Mouse (Mus musculus) bone marrow, adult 2 months (tissue): Measurements from ENCODE around the gene Il34.

Experiments
- CTCF ChIP-seq: fragments of 200-500 bp; IDR thresholded peaks from 2 replicates; pipeline ENCODE4 v1.5.1; 2011; ENCODE audit warnings: low read length, control low read depth; ENCODE audit not compliant: control insufficient read depth, insufficient read depth
- POLR2A ChIP-seq: fragments of 200-500 bp; IDR thresholded peaks from 2 replicates; pipeline ENCODE4 v1.6.1; 2011; ENCODE audit warnings: low read depth, mild to moderate bottlenecking, control low read depth, low read length, borderline replicate concordance; ENCODE audit not compliant: control insufficient read depth

DNA sequence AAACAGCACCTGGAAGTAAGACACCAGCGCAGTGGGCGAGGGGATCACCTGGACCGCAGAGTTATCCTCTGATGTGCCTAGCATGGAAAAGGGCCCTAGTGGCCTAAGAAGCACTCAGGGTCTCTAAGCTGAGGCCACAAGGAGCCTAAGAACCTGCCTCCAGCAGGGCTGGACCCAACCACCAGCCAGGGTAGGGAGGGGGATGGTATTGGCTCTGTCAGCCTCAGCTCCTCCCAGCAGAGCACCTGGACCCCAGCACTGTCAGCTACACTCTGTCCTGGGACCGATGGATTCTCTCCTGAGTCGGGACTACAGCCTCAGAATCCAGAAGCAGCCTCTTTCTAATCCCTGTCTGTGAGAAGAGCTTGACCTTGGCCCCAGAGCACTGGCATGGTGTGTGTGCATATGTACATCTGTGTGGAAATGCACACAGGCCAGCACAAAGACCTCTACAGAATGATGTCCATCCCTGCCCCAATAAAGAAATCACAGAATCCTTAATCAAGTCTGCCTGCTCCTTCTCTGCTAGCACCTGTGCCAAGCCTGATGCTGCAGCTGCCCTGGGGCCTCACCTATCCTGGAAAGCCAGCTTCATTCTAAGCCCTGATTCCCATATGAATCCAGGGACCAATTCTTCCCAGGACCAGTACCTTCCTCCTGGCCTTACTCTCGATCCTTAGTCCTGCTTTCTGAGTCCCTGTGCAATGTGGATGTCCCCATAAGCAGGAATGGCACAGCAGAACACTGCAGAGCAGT lies 85.6 kb downstream of the Il34 start:
- no peak for TF ChIP-seq CTCF
- TF ChIP-seq POLR2A: no peak
